Mouse (Mus musculus): ENCODE measurements around the gene Iffo1.

Iffo1 gene

DNA sequence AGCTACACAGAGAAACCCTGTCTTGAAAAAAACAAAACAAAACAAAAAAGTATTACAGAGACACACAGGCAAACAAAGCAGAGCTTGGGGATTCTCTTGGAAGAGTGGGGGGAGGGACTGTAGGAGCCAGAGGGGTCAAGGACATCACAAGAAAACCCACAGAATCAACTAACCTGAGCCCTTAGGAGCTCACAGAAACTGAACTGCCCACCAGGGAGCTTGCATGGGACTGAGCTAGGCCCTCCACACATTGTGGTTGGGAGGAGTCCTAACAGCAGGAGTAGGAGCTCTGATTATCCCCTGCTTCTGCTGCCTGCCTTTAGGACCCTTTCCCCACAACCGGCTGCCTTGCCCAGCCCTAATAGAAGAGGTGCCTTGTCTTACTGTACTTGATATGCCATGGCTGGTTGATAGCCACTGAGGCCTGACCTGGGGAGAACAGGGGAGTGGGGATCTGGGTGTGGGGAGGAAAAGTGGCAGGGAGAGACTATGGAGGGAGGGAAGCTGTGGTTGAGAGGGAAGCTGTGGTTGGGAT lies 50.6 kb downstream of the Iffo1 start:
- no peak for DNase-seq (ENCODE audit: low spot score)

GRCm38 (mm10) chr6:125196301-125196700 lies 51.3 kb downstream of the Iffo1 start:
- DNase-seq (ENCODE audit: low spot score) = no peak

GRCm38 (mm10) chr6:125197166-125197565 lies 52.1 kb downstream of the Iffo1 start:
- DNase-seq (ENCODE audit: low spot score) = no peak

DNA sequence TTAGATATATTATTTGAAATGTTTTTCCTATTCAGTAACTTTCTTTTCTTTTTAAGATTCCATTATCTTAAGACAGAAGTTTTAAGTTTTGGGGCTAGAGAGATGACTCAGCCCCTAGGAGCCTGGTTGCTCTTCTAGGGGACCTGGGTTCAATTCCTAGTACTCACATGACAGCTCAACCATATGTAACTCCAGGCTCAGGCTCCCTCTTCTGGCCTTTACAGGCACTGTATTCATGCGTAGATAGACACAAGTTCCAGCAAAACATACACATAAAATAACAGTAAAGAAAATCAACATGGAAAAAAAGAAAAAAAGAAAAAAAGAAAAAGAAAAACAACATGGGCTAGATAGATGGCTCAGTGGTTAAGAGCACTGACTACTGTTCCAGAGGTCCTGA lies 65.4 kb downstream of the Iffo1 start:
- no peak for DNase-seq (ENCODE audit: low spot score)
